Mouse (Mus musculus): ENCODE results near the gene Jag2. TPM values are rescaled to one million over a fixed set of nuclear protein-coding genes. Genes with fewer than 3 reads are reported as not detected.

Gene Jag2
- polyA plus RNA-seq (2016; fragmentation: Nextera tagmentation; extraction: Ambion mirVana): 3.5 and 4.5 TPM in 2 replicates

GRCm38 (mm10) chr12:112929562-112930352, at the start of gene Jag2:
TSS of gene Jag2 (minus strand) at chr12:112929776.
- 14% methylated on average over 85 of the region's 85 CpGs for WGBS
- H3K4me3 ChIP-seq: peak within 1 kb of the TSS; percentile 62
- no peaks in the 10 kb centered on the region for H3K36me3 ChIP-seq
- no peaks in the 10 kb centered on the region for H3K9me3 ChIP-seq (replicated peaks)
- peaks cover 77% of the 10 kb centered on the region for H3K27me3 ChIP-seq (ENCODE audit: low read depth, poor library complexity, severe bottlenecking)
- peak within 1 kb of the TSS; percentile 68 for H3K27ac ChIP-seq
- H3K4me1 ChIP-seq: peaks cover 63% of the 10 kb centered on the region
- peak; percentile 80 for DNase-seq (ENCODE audit: low spot score)

GRCm38 (mm10) chr12:112977156-112977555, 47.6 kb upstream of the Jag2 start:
- Histone ChIP-seq H3K9me3 (replicated peaks) (no peaks in the 10 kb centered on the region), H3K4me3 (peak overlapping the region; percentile 90), H3K36me3 (peaks cover 79% of the 10 kb centered on the region), H3K27me3 (ENCODE audit: low read depth, poor library complexity, severe bottlenecking) (no peaks in the 10 kb centered on the region), H3K4me1 (peaks cover 27% of the 10 kb centered on the region), H3K27ac (peak overlapping the region; percentile 95)
- WGBS: 46% methylated on average over 12 of the region's 12 CpGs
- no peak for DNase-seq (ENCODE audit: low spot score)

DNA sequence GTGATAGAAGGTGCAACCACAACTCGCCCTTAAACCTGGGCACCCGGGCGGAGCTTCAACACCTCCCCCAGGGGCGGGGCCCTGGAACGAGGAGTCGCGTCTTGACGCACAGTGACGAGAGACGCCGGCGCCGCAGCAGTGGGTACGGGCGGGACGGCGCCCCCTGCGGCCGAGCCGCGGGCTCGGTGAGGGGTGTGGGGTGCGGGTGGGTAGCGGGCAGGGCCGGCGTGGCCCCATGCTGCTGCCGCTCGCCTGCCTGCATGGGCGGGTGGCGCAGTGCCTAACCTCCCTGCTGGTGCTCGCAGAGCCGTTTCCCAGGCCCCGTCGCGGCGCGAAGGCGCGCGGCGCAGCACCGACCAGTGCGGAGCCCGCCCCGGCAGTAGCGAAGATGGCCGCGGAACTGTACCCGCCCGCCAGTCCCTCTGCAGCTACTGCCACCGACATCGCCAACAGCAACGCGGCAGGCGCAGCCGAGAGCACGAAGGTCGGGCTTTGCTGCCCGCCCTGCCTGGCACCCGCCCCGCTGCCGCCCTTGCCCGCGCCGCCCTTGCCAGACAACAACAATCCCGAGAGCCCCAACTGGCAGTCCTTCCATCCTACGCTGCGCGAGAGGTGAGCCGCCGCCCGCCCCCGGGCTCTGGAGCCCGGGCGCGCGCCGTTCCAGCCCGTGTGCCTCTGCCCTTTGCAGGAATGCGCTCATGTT, 46.9 kb upstream of the Jag2 start, which contains the start of gene Btbd6:
Gene Btbd6, plus strand, starts transcription at position 112 of the 703 bp plus-strand sequence.
- peak; percentile 90 for DNase-seq (ENCODE audit: low spot score)
- Histone ChIP-seq H3K27ac (peak within 1 kb of the TSS; percentile 95), H3K36me3 (peaks cover 79% of the 10 kb centered on the region), H3K27me3 (ENCODE audit: low read depth, poor library complexity, severe bottlenecking) (no peaks in the 10 kb centered on the region), H3K9me3 (replicated peaks) (no peaks in the 10 kb centered on the region), H3K4me1 (peaks cover 27% of the 10 kb centered on the region), H3K4me3 (peak within 1 kb of the TSS; percentile 90)
- under 1% methylated on average over 80 of the region's 80 CpGs for WGBS

DNA sequence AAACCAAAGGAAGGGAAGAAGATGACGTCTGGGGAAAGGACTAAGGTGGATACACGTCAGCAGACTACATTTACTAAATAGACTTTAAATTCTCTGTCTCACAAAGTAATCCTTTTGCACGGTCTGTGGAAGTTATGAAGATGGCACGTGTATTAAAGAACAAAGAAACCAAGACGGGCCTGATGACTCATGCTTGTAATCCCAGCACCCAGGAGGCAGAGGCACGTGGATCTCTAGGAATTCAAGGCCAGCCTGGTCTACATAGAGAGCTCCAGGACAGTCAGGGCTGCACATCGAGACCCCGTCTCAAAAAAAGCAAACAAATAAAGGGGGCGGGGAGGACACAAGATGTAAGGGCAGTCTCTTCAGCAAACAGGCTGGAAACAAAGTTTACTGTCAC, 45.2 kb upstream of the Jag2 start:
- Histone ChIP-seq H3K4me3 (no peak overlapping the region), H3K27me3 (ENCODE audit: low read depth, poor library complexity, severe bottlenecking) (no peaks in the 10 kb centered on the region), H3K9me3 (replicated peaks) (no peaks in the 10 kb centered on the region), H3K27ac (no peak overlapping the region), H3K4me1 (peaks cover 27% of the 10 kb centered on the region), H3K36me3 (peaks cover 78% of the 10 kb centered on the region)
- DNase-seq (ENCODE audit: low spot score): no peak
- WGBS: 90% methylated on average over 9 of the region's 9 CpGs

DNA sequence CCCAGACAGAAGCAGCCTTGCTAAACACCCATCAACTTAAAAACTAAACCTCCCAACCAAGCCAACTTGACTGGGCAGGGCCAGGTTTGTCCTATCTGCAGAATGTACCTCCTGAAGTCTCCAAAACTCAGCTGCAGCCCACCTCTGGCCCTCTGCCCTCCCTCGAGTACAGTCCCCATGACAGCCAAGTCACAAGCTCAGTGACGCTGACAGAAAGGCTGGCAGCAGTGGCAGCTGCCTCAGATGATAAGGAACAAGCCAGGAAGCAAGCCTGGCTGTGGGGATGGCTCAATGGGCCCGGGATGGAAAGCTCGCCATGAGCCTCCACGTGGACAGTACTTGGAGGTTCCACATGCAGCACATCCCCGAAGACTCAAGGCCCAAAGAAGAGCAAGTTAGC, 40.0 kb upstream of the Jag2 start:
- Histone ChIP-seq H3K36me3 (peaks cover 99% of the 10 kb centered on the region), H3K4me1 (no peaks in the 10 kb centered on the region), H3K9me3 (replicated peaks) (no peaks in the 10 kb centered on the region), H3K4me3 (no peak overlapping the region), H3K27ac (no peak overlapping the region), H3K27me3 (ENCODE audit: low read depth, poor library complexity, severe bottlenecking) (no peaks in the 10 kb centered on the region)
- 95% methylated on average over 6 of the region's 6 CpGs for WGBS
- DNase-seq (ENCODE audit: low spot score): no peak

- no peaks in the 10 kb centered on the region for H3K9me3 ChIP-seq (replicated peaks)
- no peaks in the 10 kb centered on the region for H3K4me1 ChIP-seq
- WGBS: 61% methylated on average over 8 of the region's 8 CpGs
- no peak overlapping the region for H3K27ac ChIP-seq
- no peak overlapping the region for H3K4me3 ChIP-seq
- DNase-seq (ENCODE audit: low spot score): no peak
- no peaks in the 10 kb centered on the region for H3K27me3 ChIP-seq (ENCODE audit: low read depth, poor library complexity, severe bottlenecking)
- H3K36me3 ChIP-seq: peaks cover 99% of the 10 kb centered on the region
Measured at GRCm38 (mm10) chr12:112968943-112969342, 39.4 kb upstream of the Jag2 start.

DNA sequence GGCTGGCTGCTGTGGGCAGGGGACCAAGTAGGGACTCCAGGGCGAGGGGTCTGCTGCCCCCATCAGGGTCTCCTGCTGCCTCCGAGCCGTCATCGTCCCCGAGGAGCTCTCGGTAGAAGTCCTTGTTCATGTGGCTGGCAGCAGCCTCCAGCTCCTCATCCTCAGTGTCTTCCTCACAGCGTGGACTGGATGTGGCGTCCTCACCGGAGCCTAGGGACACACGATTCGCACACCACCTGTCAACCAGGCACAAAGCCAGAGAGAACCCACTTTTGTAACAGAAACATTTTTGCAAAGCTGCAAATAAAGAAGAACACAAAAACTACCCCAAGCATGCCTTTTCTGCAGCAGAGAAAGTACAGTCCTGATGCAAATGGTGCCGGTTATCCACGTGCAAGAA, 36.2 kb upstream of the Jag2 start:
- Histone ChIP-seq H3K36me3 (peaks cover 99% of the 10 kb centered on the region), H3K27ac (no peak overlapping the region), H3K27me3 (ENCODE audit: low read depth, poor library complexity, severe bottlenecking) (no peaks in the 10 kb centered on the region), H3K9me3 (replicated peaks) (no peaks in the 10 kb centered on the region), H3K4me1 (no peaks in the 10 kb centered on the region), H3K4me3 (no peak overlapping the region)
- WGBS: 92% methylated on average over 13 of the region's 13 CpGs
- DNase-seq (ENCODE audit: low spot score): no peak

DNA sequence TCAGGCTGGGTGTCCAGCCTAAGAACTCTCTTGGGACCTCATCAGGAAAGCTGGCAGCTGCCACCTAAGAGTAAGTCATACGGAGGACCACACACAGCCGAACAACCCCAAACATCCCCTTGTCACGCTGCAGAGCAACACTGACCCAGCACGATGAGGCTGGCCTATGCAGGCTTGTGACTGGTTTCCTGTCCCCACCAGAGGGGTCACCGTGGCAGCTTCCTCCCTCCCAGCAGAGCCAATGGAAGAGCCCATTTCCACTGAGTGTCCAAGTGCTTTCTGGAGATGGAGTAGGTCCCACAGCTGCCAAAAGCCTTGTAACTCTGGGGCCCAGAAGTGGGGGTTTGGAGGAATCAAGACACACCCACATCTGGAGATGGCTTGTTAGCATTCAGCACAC, 32.3 kb upstream of the Jag2 start:
- Histone ChIP-seq H3K4me3 (no peak overlapping the region), H3K9me3 (replicated peaks) (no peaks in the 10 kb centered on the region), H3K36me3 (peaks cover 95% of the 10 kb centered on the region), H3K4me1 (no peaks in the 10 kb centered on the region), H3K27me3 (ENCODE audit: low read depth, poor library complexity, severe bottlenecking) (no peaks in the 10 kb centered on the region), H3K27ac (no peak overlapping the region)
- 89% methylated on average over 5 of the region's 5 CpGs for WGBS
- DNase-seq (ENCODE audit: low spot score): no peak

DNA sequence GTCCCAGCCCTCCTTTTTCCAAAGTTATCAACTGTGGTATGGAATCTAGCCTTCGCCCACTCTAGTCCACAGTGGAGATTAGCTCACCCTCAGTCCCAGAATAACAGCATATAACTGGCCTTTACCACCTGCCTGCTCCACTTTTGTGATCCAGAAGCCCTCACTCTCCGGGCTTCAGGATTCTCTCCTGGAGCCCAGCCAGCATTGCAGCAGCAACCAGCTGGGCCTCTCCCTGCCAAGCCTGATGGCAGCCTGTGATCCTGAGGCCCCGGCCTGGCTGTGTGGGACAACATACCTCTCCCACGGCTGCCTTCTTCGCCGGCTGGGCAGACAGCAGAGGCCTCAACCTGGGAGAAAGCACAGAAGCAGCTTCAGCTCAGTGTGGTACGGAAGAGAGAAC, 31.9 kb upstream of the Jag2 start:
- no peak for DNase-seq (ENCODE audit: low spot score)
- H3K27me3 ChIP-seq (ENCODE audit: low read depth, poor library complexity, severe bottlenecking): no peaks in the 10 kb centered on the region
- H3K4me1 ChIP-seq: 0 out of 2 replicates have a peak, but pooled peaks cover 1% of the 10 kb centered on the region
- WGBS: 91% methylated on average over 7 of the region's 7 CpGs
- H3K36me3 ChIP-seq: peaks cover 95% of the 10 kb centered on the region
- H3K4me3 ChIP-seq: no peak overlapping the region
- no peaks in the 10 kb centered on the region for H3K9me3 ChIP-seq (replicated peaks)
- H3K27ac ChIP-seq: no peak overlapping the region

- Histone ChIP-seq H3K4me1 (peaks cover 4% of the 10 kb centered on the region; the same call in 1 of the 2 replicates), H3K9me3 (replicated peaks) (no peaks in the 10 kb centered on the region), H3K4me3 (no peak overlapping the region), H3K36me3 (peaks cover 78% of the 10 kb centered on the region), H3K27ac (no peak overlapping the region), H3K27me3 (ENCODE audit: low read depth, poor library complexity, severe bottlenecking) (no peaks in the 10 kb centered on the region)
- DNase-seq (ENCODE audit: low spot score): no peak
- WGBS: 92% methylated on average over 8 of the region's 8 CpGs
Measured at GRCm38 (mm10) chr12:112959421-112959820, 29.8 kb upstream of the Jag2 start.

DNA sequence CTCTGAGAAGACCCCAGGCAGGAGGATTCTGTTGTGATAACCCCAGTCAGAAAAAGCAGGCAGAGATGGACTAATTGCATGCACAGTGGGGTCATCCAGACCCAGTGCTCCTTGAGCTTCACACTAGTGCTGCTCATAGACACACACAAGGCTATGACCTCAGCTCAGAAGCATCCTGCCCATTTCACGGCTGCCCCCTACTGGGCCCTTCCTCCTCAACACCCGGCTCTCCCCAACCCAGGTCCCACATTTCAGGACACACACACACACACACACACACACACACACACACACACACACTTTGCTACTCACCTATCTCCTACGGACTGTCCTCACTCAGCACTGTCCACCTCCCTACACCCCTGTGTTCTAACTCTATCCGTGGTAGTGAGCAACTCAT, 28.7 kb upstream of the Jag2 start:
- no peak for DNase-seq (ENCODE audit: low spot score)
- Histone ChIP-seq H3K27ac (no peak overlapping the region), H3K4me3 (no peak overlapping the region), H3K9me3 (replicated peaks) (no peaks in the 10 kb centered on the region), H3K4me1 (peaks cover 4% of the 10 kb centered on the region; the same call in 1 of the 2 replicates), H3K27me3 (ENCODE audit: low read depth, poor library complexity, severe bottlenecking) (no peaks in the 10 kb centered on the region), H3K36me3 (peaks cover 67% of the 10 kb centered on the region)
- WGBS: 52% methylated on average over 4 of the region's 4 CpGs

DNA sequence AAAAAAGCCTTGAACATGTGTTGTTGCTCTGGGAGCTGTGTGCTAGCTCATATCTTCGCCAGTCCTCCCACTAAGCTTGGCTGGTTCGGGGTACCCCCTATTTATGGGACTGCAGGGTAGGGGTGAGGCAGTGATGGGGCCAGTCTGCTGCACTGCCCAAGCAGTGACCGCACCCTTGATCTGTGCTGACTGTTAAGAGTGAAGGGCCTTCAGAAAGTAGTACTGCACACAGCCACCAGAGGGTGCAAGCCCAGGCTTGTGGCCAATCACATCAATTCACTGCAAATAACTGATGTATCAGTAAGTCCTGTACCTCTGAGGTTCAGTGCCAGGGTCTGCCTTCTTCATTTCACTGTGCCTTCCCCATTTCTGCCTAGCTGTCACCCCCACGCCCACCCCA, 26.2 kb upstream of the Jag2 start:
- Histone ChIP-seq H3K4me1 (peaks cover 27% of the 10 kb centered on the region), H3K27me3 (ENCODE audit: low read depth, poor library complexity, severe bottlenecking) (no peaks in the 10 kb centered on the region), H3K27ac (no peak overlapping the region), H3K9me3 (replicated peaks) (no peaks in the 10 kb centered on the region), H3K4me3 (no peak overlapping the region), H3K36me3 (peaks cover 42% of the 10 kb centered on the region)
- DNase-seq (ENCODE audit: low spot score): peak; percentile 79
- 41% methylated on average over 4 of the region's 4 CpGs for WGBS

DNA sequence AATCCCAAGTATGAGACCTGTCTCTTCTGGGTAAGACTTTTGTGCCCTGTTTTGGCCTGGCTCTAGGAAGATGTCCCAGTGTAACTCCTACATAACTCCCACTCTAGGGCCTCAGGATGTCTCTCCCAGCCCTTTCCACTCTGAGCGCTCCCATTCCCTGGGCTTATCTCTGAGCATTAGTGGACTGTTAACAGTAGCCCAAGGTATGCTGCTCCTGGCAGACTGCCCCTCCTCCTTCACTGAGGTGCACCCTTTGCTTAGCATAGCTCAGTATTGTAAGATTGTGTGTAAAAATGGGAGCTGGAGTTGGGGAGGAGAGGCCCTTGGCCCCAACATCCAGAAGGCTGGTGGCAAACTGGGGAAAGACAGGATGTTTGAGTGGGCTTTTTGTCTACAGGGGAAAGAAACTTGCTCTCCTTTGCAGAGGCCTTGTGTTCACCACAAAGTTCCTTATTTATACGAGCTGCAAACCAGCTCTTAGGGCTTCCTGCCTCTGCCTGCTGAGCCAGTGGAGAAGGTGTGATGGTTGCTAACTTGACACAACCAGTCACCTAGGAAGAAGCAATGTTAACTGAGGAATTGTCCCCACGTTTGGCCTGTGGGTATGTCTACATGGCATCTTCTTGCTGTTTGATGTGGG, 23.5 kb upstream of the Jag2 start:
- Histone ChIP-seq H3K4me3 (no peak overlapping the region), H3K36me3 (peaks cover 15% of the 10 kb centered on the region; the same call in 1 of the 2 replicates), H3K27me3 (ENCODE audit: low read depth, poor library complexity, severe bottlenecking) (no peaks in the 10 kb centered on the region), H3K27ac (peak overlapping the region; percentile 53; the same call in 1 of the 2 replicates), H3K4me1 (peaks cover 54% of the 10 kb centered on the region), H3K9me3 (replicated peaks) (no peaks in the 10 kb centered on the region)
- DNase-seq (ENCODE audit: low spot score): no peak
- WGBS: 75% methylated on average over 3 of the region's 3 CpGs

Data from limb, embryonic 10.5 days (tissue).